Mouse (Mus musculus) cerebellum, adult 2 months (tissue): ENCODE data around the gene Arrdc2.

Experiments used
- CTCF ChIP-seq: fragments of 200-500 bp; IDR thresholded peaks from 2 replicates; pipeline ENCODE4 v1.5.1; 2011; ENCODE audit warnings: low read depth, mild to moderate bottlenecking, control low read depth, low read length, moderate library complexity, borderline replicate concordance; ENCODE audit not compliant: insufficient read depth
- POLR2A ChIP-seq: fragments of 200-500 bp; IDR thresholded peaks from 2 replicates; pipeline ENCODE4 v1.6.1; 2011; ENCODE audit warnings: low read length, control low read depth, borderline replicate concordance; ENCODE audit not compliant: insufficient read depth

DNA sequence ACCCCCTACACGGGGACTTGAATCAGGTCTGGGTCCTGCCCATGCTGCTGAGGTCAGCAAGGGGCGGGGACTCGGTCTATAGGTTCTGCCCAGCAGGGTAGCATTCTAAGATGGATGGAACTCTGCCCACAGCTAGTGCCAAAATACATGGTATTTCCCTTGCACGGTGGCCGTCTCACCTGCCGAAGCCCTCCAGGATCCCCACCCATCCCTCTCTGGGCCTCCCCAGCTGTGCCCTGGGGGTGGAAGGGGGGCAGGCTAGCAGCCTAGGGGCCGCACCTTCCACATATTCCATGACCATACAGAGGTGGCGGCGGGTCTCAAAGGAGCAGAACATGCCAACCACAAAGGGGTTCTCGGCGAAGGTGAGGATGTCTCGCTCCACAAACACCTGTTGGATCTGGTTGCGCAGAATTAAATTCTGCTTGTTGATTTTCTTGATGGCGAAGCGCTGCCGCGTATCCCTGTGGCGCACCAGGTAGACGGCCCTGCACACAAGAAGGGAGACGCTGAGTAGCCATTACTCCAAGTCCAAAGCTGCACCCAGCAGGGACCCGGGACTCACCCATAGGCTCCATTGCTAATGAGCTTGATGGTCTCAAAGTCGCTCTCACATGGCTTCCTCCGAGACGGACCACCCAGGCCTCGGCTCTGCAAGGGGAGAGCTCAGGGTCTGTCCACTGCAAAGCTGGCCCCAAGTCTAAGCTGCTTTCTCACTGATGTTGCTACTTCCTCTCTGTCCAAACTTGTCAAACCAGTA, 53.0 kb downstream of the Arrdc2 start:
- no peak for TF ChIP-seq CTCF
- TF ChIP-seq POLR2A = no peak
